Mouse (Mus musculus) small intestine, adult 10 weeks (tissue): ENCODE measurements around the gene Fli1. TPM values are rescaled to one million over a fixed set of nuclear protein-coding genes. Genes with fewer than 3 reads are reported as not detected.

Experiments
- polyA plus RNA-seq: library from polyadenylated mRNA; stranded (reverse); fragments of 350-450 nt; fragmentation: Illumina TruSeq; extraction: RNeasy Lipid Tissue Mini Kit (QIAGEN cat#74804); gene quantifications from one replicate; pipeline ENCODE4 v1.2.3, GENCODE M21; 2014; ENCODE audit warnings: low replicate concordance

Gene Fli1
- 7.5 TPM for polyA plus RNA-seq

GRCm38 (mm10) chr9:32542212-32543039, at the start of gene Fli1:
Gene Fli1, minus strand, starts transcription at chr9:32542861.

Other genes with a start within 250 kb of the Fli1 start
- gene Kcnj5, start 198.5 kb downstream of the Fli1 start, polyA plus RNA-seq: 0.48 TPM
- not detected for gene Kcnj1, start 170.4 kb downstream of the Fli1 start, polyA plus RNA-seq
- gene Ets1, start 93.4 kb upstream of the Fli1 start, polyA plus RNA-seq: 15.8 TPM